Mouse (Mus musculus) cerebellum, adult 11 months (tissue): ENCODE data around the gene Ppp1r12b.

Experiments
- DNase-seq: peaks from one replicate; pipeline ENCODE4 v3.0.0; 2022

The Ppp1r12b gene

GRCm38 (mm10) chr1:134713421-134713969 lies 242.2 kb downstream of the Ppp1r12b start:
- DNase-seq, result peak; percentile 40

GRCm38 (mm10) chr1:134712781-134713299 lies 242.9 kb downstream of the Ppp1r12b start:
- peak; percentile 16 for DNase-seq

DNA sequence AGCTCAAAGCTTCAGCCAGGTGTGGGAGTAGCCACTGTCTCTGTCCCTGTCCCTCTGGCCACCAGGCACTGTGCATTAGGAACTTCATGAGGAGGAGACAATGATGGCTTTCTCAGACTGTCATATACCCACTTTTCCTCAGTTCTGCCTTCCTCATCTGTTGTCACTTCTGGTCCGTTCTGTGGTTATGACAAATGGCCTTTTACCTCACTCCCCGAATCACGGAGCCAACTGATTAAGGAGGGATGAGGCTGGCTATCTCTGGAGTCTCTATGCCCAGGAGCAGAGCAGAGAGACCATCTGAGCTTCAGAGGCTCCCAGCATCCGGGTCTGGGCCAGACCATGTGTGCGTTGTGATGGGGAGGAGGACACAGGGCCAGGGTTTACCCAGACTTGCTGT lies 244.1 kb downstream of the Ppp1r12b start:
- peak; percentile 25 for DNase-seq

GRCm38 (mm10) chr1:134711061-134711460 lies 244.7 kb downstream of the Ppp1r12b start:
- peak; percentile 28 for DNase-seq

- DNase-seq, result peak; percentile 75
Observed at GRCm38 (mm10) chr1:134709411-134710306, 246.1 kb downstream of the Ppp1r12b start.

DNA sequence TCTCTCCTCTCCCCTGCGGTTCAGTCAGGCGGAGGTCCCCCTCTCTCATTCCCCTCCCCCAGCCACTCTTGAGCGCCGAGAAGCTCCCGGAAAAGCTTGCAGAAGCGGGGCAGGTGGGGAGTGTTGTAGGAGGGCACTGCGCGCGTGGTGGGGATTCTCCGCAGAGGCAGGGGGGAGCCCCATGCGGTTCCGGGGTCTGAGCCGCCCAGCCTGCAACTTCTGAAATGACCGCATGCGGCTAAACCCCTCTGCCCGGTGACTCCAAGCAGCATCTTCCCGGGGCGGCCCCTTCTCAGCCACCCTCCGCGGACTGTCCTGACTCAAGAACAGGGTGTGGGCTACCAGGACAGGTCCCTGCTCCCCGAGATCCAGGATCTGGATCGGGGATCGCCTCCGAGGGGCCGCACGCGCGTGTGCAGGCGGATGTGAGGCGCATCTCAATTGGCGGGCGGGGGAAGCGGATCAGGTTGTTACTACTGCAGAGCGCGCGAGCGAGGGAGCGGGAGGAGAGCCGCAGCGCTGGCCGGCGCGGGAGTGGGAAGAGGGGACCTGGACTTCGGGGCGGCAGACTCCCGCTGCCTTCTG lies 246.8 kb downstream of the Ppp1r12b start:
- peak; percentile 69 for DNase-seq

GRCm38 (mm10) chr1:134708274-134708673 lies 247.5 kb downstream of the Ppp1r12b start:
- peak; percentile 25 for DNase-seq

DNA sequence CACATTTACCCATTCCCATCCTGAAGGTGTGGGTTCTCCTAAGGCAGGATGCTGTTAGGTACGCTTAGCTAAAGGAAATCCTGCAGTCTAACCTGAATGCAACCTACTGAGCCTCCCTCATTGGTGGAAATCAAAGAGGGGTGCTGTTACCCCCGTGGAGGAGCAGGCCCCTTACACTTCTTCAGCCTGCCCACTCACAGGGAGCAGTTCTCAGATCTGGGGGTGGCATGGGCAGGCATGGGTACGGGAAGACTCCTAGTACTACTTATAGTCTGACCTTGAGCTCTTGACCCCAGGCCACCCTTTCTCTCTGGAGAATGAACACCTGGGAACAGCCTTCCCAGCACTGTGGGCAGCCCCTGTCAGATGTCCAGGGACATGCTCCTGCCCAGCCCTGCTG lies 248.2 kb downstream of the Ppp1r12b start:
- peak; percentile 24 for DNase-seq

DNA sequence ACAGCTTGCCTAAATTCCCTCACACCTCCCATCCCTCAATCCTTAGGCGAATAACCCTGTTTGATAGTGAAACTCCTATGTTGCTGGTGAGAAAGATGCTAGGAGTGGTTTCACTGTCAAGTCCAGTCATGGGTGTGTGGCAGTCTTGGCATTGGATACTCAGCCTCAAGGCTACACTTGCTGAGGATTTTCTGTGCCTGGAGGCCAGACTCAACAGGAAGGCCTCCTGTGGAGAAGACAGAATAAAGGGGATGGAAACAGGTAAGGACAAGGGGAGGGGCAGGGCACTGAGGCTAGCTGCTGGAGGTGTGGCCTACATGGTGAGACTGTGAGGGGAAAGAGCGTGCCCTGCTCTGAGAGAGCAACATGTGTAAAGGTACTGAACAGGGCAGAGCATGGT lies 249.2 kb downstream of the Ppp1r12b start:
- DNase-seq, result no peak
